Mouse (Mus musculus) testis, postnatal 10 days (tissue): ENCODE results near the gene Chrnb1.

Experiments
- DNase-seq: peaks from one replicate; pipeline ENCODE4 v3.0.0; 2021; ENCODE audit warnings: low spot score

Gene Chrnb1

GRCm38 (mm10) chr11:69804652-69804940 is 8.9 kb upstream of the Chrnb1 start:
- DNase-seq, result peak; percentile 66

GRCm38 (mm10) chr11:69803786-69804651 is 8.3 kb upstream of the Chrnb1 start:
- DNase-seq, result peak; percentile 79

GRCm38 (mm10) chr11:69803328-69803727 is 7.6 kb upstream of the Chrnb1 start:
- DNase-seq, result no peak

- peak; percentile 93 for DNase-seq
Observed at GRCm38 (mm10) chr11:69802648-69803105, 6.9 kb upstream of the Chrnb1 start.

- peak; percentile 60 for DNase-seq
Observed at GRCm38 (mm10) chr11:69801379-69801977, 5.7 kb upstream of the Chrnb1 start, which contains the start of gene Fgf11. Gene Fgf11, minus strand, starts transcription at chr11:69801857.

- DNase-seq, result peak; percentile 92
Observed at GRCm38 (mm10) chr11:69800392-69801197, 4.9 kb upstream of the Chrnb1 start.

GRCm38 (mm10) chr11:69800138-69800391 is 4.3 kb upstream of the Chrnb1 start:
- peak; percentile 66 for DNase-seq

GRCm38 (mm10) chr11:69799394-69800137 is 3.8 kb upstream of the Chrnb1 start:
- DNase-seq, result peak; percentile 64

GRCm38 (mm10) chr11:69797924-69798323 is 2.2 kb upstream of the Chrnb1 start:
- DNase-seq, result no peak

- DNase-seq, result no peak
Observed at GRCm38 (mm10) chr11:69795983-69796435, 266 bp upstream of the Chrnb1 start.

- no peak for DNase-seq
Observed at GRCm38 (mm10) chr11:69793429-69793828, 2.3 kb downstream of the Chrnb1 start.

GRCm38 (mm10) chr11:69791420-69791819 is 4.3 kb downstream of the Chrnb1 start:
- no peak for DNase-seq

- no peak for DNase-seq
Observed at GRCm38 (mm10) chr11:69789431-69789830, 6.3 kb downstream of the Chrnb1 start.

- no peak for DNase-seq
Observed at GRCm38 (mm10) chr11:69787306-69787705, 8.4 kb downstream of the Chrnb1 start.

GRCm38 (mm10) chr11:69784793-69785272 is 10.9 kb downstream of the Chrnb1 start:
- peak; percentile 55 for DNase-seq

GRCm38 (mm10) chr11:69781828-69782227 is 13.9 kb downstream of the Chrnb1 start:
- DNase-seq, result no peak

- DNase-seq, result no peak
Observed at GRCm38 (mm10) chr11:69778985-69779384, 16.8 kb downstream of the Chrnb1 start.

- peak; percentile 62 for DNase-seq
Observed at GRCm38 (mm10) chr11:69778258-69778982, 17.3 kb downstream of the Chrnb1 start.

- peak; percentile 68 for DNase-seq
Observed at GRCm38 (mm10) chr11:69777504-69778257, 18.1 kb downstream of the Chrnb1 start.

- no peak for DNase-seq
Observed at GRCm38 (mm10) chr11:69776488-69776887, 19.3 kb downstream of the Chrnb1 start.
